Comparison of ENCODE assay signal across 12 mouse cellular contexts in genomic region chr3:103256089-103256819, GRCm38 (mm10). TPM values are rescaled to one million over a fixed set of nuclear protein-coding genes. Genes with fewer than 3 reads are reported as not detected.
DNase-seq lines count a peak whose midpoint lies in the region; ATAC-seq and TF ChIP-seq lines count a peak whose summit lies in the region.
"Had no signal": no experiment of that assay in that cellular context is flagged by ENCODE, and none has a peak within 500 bp of the region (broad histone marks: within the 10 kb centered on the region; RNA-seq: fewer than 3 reads in every experiment).

No protein-coding gene starts in this region.

- 18% methylated on average over 10 of the region's 10 CpGs for WGBS in lung, embryonic 14.5 days

- DNase-seq in urinary bladder, postnatal 14 days (ENCODE audit: low spot score) = peak; percentile 60
- no peak for DNase-seq in urinary bladder, postnatal 25 days (ENCODE audit: low spot score)
- DNase-seq in lung, embryonic 14.5 days = peak; percentile 57
- peak; percentile 79 for DNase-seq in yolk sac, embryonic 10.5 days (ENCODE audit: low spot score)
- DNase-seq in frontal cortex, postnatal 36 days (ENCODE audit: low spot score in 2 of 2) = no peak
- no peak for DNase-seq in embryo, embryonic 11 days
- DNase-seq: cerebellum, adult 9-10 months; gastrocnemius, postnatal 10 days; kidney, adult 18-20 months; layer of hippocampus, adult 9-11 months had no signal

- ATAC-seq in hematopoietic stem cell, adult 5-6 weeks (replicated peaks in 1 of 2; ENCODE audit: insufficient read depth in 1 of 2, low FRiP score in 2 of 2, low TSS enrichment in 1 of 2, low read depth in 1 of 2, poor library complexity in 2 of 2, severe bottlenecking in 2 of 2) = peak; percentile 49 to 72
- ATAC-seq in lung, embryonic 14.5 days (ENCODE audit: insufficient read depth) = peak; percentile 78
- ATAC-seq in CD4-positive, CD25-positive, alpha-beta regulatory T cell, adult 4 months = no peak

- no peak overlapping the region for H3K4me2 ChIP-seq in lung, embryonic 14.5 days

- no peak overlapping the region for H3K9ac ChIP-seq in lung, embryonic 14.5 days

- H3K4me3 ChIP-seq in lung, embryonic 14.5 days (ENCODE audit: low read depth, low read length) = no peak overlapping the region

- H3K4me1 ChIP-seq in lung, embryonic 14.5 days (ENCODE audit: insufficient read depth) = no peaks in the 10 kb centered on the region

- H3K27ac ChIP-seq in lung, embryonic 14.5 days (ENCODE audit: low read depth) = peak overlapping the region; percentile 55; the same call in 1 of the 2 replicates

- TF ChIP-seq CTCF in lung, embryonic 14.5 days (IDR thresholded peaks at IDR 0.05; ENCODE audit: low read depth) = no peak

- no peaks in the 10 kb centered on the region for H3K9me3 ChIP-seq in lung, embryonic 14.5 days (ENCODE audit: low read depth, low read length)

- H3K36me3 ChIP-seq in lung, embryonic 14.5 days (ENCODE audit: insufficient read depth) = no peaks in the 10 kb centered on the region

- H3K27me3 ChIP-seq in lung, embryonic 14.5 days (ENCODE audit: insufficient read depth, low read length) = no peaks in the 10 kb centered on the region

RNA-seq across cellular contexts. Expression of gene Trim33, which starts 22.8 kb away (rescaled TPM):
- total RNA-seq in hematopoietic stem cell, adult 5-6 weeks (2017) = 65.0 and 87.2 TPM in 2 replicates
- polyA plus RNA-seq in lung, embryonic 14.5 days (2014; fragmentation: Nextera tagmentation; extraction: Ambion mirVana) = 28.9 and 30.0 TPM in 2 replicates
- 10 to 100 TPM; 58.5 to 71.2 TPM for polyA plus RNA-seq in CD4-positive, CD25-positive, alpha-beta regulatory T cell, adult 4 months (2017; shearing (Covaris generic))

Comparison
In these comparisons a context has a peak if more than half of its experiments do, and no peak if none do; other contexts are left out.
1. DNase-seq: peak in urinary bladder, postnatal 14 days (single experiment), lung, embryonic 14.5 days (single experiment) and yolk sac, embryonic 10.5 days (single experiment); none in urinary bladder, postnatal 25 days (single experiment), frontal cortex, postnatal 36 days (0 of 2) and embryo, embryonic 11 days (single experiment).